Mouse (Mus musculus) spleen, adult 12 weeks (tissue): ENCODE results near the gene Tbc1d5.

Experiments
- DNase-seq: peaks from one replicate; pipeline ENCODE4 v3.0.0; 2022; ENCODE audit warnings: low spot score

The Tbc1d5 gene

GRCm38 (mm10) chr17:50876451-50876850, 302.7 kb downstream of the Tbc1d5 start:
- no peak for DNase-seq

DNA sequence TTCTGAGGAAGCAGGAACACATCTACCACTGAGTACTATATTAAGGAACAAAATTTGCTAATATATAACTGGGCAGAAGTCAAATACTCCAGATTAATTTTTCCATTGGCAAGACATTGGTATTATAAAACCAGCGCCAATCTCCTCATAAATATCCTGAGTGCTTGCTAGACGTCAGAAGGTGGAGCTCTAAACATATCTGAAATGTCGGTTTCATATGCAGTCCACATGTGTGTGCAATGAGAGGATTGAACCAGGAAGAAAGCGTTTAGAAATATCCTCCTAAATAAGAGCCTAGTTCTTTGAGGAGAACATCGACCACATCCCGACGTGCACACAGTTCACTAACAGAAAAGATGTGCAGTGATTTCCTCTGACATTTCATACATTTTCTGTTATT, 305.1 kb downstream of the Tbc1d5 start:
- DNase-seq: no peak

DNA sequence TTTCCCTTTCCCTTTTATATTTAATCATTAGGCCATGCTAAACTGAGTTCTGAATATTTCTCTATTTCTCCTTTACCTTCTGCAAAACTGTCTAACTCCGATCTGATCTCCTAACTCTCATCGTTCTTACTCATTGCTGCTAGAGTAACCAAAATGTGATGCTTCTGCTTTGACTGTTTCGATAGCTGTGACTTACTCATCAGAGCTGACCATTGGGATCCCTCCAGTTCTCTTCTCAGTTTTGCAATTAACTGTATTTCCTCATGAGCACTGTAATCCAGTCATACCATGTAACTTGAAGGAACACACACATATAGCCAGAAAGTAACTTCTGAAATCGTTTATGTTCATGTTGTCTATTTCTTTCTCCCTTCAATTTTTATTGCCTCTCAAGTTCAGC, 306.6 kb downstream of the Tbc1d5 start:
- DNase-seq: no peak

DNA sequence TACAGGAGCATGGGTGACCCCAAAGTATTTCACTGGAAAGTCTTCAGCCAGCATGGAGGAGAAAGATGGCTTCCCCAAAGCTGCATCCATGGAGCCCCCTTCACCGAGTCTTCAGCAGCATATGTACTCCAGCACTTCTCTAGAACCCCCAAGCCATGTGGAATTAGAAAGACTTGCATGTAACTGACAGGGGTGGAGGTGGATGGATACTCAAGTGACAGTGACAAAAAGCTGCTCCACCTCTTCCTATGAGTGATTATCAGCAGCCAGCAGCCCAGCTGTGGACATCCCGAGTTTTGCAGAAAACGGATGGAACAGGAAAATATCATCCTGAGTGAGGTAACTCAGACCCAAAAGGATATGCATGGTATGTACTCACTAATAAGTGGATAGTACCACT, 311.9 kb downstream of the Tbc1d5 start:
- DNase-seq: no peak

DNA sequence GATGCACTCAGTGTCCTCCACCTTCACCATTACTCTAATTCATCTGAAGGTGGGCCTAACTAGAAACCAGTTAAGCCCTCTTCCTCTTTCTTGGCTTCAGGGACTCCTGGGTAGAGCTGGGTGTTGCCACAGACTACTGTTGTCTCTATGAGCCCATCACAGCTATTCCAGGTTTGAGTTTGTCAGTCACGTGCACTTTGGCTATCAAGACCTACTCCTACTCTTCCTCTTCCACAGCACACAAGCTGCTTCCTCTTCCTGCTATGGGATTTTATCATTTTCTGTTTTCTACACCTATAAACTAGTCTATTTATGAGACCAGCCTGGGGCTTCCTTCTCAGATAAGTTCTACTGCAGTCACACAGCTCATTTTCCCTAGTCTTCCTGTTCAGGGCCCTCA, 314.4 kb downstream of the Tbc1d5 start:
- DNase-seq: no peak

DNA sequence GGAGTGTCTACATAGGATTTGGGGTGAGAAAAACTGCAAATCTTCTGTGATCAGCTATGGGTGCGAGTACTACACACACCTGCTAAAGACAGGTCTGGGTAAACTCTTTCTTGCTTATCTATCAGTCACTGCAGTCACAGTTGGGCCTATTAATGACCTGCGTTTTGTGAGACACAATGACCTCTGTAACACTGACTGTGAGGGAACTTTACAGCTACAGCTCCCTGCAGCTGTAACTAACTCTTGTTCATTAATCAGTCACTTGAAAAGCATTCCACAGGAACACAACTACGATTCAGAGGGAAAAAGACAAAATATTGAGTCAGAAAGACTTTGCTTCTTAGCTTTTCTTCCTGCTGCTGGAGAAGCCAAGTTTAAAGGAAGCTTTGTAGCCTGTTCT, 325.9 kb downstream of the Tbc1d5 start:
- no peak for DNase-seq

- no peak for DNase-seq
These were observed 327.8 kb downstream of the Tbc1d5 start for GRCm38 (mm10) chr17:50851382-50851781.

GRCm38 (mm10) chr17:50814089-50814488, 365.1 kb downstream of the Tbc1d5 start:
- DNase-seq: no peak

- no peak for DNase-seq
These were observed 365.6 kb downstream of the Tbc1d5 start for GRCm38 (mm10) chr17:50813580-50813979.

GRCm38 (mm10) chr17:50805631-50806030, 373.5 kb downstream of the Tbc1d5 start:
- no peak for DNase-seq

GRCm38 (mm10) chr17:50803234-50803633, 375.9 kb downstream of the Tbc1d5 start:
- no peak for DNase-seq

DNA sequence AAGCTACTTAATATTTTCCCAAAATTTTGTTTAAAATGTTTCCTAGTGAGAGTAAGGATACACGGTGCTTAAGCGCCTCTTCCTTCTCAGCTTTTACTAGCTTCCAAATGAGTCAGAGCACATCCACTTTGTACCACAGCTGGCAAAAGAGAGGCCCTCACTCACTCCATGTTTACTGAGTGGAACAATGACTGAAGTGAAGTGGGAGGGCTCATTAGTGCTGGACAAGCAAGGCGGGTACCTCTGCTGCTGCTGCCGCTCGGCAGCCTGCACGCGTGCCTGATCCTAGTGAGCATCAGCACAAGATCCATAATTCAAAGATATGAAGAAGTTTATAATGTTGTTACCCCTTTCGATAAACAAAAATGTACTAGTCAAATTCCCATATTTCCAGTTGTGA, 376.8 kb downstream of the Tbc1d5 start:
- no peak for DNase-seq

DNA sequence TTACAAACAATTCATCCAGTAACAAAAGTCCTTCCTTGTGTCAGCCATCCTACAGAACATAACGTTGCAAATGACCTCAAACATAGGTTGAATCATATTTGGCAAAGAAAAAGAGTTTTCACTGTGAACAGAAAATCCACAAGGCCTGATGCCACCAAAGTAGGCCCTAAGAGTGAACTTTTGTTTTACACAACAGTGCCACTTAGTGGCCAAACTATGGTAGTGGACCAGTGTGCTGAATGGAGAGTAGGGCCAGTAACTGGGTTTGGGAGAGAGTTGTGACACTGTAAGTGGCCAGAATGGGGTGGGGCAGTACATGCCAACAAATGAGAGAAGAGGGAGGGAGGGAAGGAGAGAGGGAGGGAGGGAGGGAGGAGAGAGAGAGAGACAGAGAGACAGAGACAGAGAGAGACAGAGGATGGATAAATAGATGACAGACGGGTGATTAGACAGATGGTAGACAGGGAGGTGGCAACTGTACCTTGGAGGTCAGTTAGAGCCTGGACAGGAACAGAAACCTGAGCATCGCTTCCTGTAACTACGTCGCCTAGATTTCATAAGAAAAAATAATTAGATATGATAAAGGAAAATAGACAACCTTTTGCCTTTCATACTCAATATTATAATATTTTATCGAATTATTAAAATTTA, 383.6 kb downstream of the Tbc1d5 start:
- peak; percentile 15 for DNase-seq

DNA sequence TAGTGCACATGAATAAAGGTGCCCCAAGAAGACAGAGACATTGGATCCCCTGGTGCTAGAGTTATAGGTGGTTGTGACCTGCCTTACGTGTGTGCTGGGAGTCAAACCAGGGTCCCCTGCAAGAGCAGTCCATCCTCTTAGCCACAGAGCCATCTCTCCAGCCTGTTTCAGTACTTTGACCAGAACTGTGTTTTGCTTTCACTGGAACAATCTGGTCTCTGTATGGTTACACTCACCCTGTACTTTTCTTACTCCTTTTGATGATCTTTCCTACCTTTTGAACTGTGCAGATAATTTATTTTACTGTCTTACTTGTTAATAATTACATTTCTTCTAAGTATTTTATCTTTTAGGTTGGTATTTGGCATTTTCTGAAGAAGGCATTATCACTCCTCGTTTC, 387.5 kb downstream of the Tbc1d5 start:
- DNase-seq: no peak

DNA sequence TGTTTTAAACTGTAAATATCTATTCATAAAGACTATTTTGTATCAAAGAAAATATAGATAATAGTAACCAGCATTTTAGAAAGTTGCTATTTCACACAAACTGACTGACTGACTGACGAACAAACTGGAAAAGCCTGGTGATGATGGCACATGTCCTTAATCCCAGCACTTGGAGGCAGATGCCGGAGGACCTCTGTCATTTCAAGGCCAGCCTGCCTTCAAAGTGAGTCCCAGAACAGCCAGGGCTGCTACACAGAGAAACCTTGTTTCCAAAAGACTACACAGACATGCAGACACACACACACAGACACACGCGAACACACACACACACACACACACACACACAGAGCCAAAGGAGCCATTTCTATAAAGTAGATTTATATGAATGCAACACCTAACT, 390.3 kb downstream of the Tbc1d5 start:
- no peak for DNase-seq

DNA sequence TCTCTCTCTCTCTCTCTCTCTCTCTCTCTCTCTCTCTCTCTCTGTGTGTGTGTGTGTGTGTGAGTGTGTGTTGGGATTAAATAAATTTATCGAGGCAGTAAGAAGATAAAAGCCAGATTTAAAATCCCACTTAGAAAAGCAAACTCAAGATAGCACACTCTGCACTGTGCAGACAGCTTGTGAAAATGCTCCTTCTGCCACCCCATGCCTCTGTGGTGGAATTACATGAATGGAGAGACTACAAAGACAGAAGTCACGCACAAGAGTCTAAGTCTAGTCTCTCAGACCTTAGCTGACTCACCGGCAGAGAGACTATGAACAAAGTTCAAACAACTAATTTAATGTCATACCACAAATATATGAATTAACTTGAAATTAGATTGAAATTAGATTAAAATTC, 403.9 kb downstream of the Tbc1d5 start:
- DNase-seq: no peak

GRCm38 (mm10) chr17:50764387-50764786, 414.8 kb downstream of the Tbc1d5 start:
- DNase-seq: no peak

DNA sequence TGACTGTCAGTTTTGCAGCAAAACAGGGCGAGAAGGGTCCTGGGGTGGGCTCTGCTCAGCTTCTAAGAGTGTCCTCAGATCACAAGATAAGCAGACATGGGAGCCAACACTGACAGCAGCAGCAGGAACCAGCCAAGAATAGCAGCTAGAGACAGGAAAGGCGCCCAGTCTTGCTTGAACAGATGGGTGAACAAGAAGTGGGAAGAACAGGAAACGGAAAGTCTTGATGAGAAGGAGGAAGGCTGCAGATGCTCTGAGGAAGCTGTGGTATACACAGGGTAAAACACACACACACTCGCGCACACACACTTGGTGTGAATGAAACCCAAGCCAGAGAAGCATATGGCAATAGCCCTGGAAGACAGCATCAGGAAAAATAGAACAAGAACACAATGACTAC, 415.7 kb downstream of the Tbc1d5 start:
- no peak for DNase-seq

- DNase-seq: no peak
These were observed 416.9 kb downstream of the Tbc1d5 start for GRCm38 (mm10) chr17:50762231-50762630.

DNA sequence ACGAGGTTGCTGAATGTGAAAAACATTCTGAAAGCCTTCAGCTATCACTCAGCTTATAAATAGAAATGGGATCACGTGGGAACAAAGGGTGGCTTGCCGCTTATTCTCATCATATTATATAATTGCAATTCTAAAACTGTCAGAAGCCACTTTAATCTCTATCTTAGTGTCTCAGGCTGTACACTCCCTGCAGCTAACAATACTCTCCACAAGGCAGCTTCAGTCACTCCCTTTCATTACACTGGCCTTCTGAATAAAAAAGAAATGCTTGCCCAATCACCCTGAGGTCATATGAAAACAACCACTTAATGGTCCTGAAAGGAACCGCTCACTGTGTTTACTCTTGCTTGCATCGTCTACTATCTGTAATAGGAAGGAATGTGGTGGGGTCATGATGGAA, 418.1 kb downstream of the Tbc1d5 start:
- DNase-seq: no peak

GRCm38 (mm10) chr17:50753356-50754138, 425.6 kb downstream of the Tbc1d5 start:
- DNase-seq: no peak

DNA sequence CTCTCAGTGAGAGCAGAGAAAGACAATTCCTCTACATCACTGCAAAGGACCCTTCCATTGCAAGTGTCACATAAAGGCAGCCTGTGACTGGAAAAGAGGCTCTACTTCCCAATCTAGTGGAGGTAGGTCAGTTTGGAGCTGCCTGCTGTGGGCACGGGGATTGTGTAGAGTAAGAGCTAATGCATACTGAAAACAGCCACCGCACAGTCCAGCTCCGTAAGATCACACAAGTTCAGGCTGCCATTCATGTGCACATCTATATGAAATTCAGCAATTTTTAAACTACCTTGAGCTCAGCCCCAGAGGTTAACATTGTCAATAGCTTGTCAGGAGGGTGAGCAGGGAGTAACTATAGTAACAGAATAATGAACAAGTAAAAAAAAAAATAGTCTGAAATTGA, 426.4 kb downstream of the Tbc1d5 start:
- no peak for DNase-seq

- no peak for DNase-seq
These were observed 427.2 kb downstream of the Tbc1d5 start for GRCm38 (mm10) chr17:50751911-50752310.

DNA sequence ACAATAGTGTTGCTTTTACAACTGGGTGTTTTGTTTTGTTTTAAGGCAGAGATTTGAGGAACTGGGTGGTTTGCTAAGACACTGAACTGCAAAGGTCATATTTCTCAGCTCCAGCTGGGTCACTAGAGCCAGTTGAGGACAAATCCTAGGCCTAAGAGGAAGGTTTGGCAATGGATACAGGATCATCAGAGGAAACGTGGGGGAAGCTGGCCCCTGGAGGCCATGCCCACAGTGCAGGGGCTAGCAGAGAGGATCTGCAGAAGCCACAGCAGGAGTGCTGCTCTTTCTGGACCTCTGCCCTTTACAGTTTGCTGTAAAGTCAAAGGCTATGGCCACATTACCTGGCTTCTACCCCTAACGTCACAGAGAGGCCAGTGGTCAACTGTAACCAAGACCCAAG, 428.3 kb downstream of the Tbc1d5 start:
- no peak for DNase-seq
